ENCODE assay signal across 9 mouse cellular contexts in the genomic region with DNA sequence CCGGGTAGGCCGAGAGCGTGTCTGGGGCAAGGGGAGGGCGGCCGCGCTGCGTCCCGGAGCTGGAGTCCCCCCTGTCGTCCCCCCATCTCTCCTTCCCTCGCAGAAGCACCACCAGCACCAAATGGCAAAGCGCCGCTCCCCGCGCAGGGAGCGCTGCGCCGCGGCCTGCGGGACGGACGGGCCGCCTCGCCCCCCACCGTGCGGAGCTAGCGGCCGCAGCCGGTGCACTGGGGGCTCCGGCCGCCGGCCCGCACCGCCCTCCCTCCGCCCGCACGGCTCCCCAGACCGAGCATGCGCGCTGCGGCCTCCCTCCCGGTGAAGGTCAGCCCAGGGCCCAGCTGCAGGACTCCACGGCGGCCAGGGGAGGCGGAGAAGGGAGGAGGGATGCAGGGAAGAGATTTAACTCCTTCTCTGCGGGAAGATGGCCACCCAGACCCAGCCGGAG. TPM values are rescaled to one million over a fixed set of nuclear protein-coding genes. Genes with fewer than 3 reads are reported as not detected.
DNase-seq lines count a peak whose midpoint lies in the region; ATAC-seq and TF ChIP-seq lines count a peak whose summit lies in the region.
"Had no signal": no experiment of that assay in that cellular context is flagged by ENCODE, and none has a peak within 500 bp of the region (broad histone marks: within the 10 kb centered on the region; RNA-seq: fewer than 3 reads in every experiment).

No protein-coding gene starts in this region.

- H3K4me2 ChIP-seq in intestine, postnatal 0 days (replicated peaks; ENCODE audit: low read depth), result peak overlapping the region; percentile 80
- peak overlapping the region; percentile 91 for H3K4me2 ChIP-seq in limb, embryonic 14.5 days (replicated peaks; ENCODE audit: low read depth, low read length, severe bottlenecking)
- peak overlapping the region; percentile 72 for H3K4me2 ChIP-seq in midbrain, postnatal 0 days (ENCODE audit: low read depth, low read length, poor library complexity, severe bottlenecking)

- TF ChIP-seq POLR2A in limb, embryonic 14.5 days (IDR thresholded peaks at IDR 0.05; ENCODE audit: borderline replicate concordance, extremely low read depth, insufficient read depth, insufficient read length), result 0 out of 2 replicates have a peak, but pooled peaks have one; percentile 66

- DNase-seq in frontal cortex, postnatal 14 days (ENCODE audit: low spot score in 2 of 2), result no peak
- DNase-seq in embryo, embryonic 10 days (ENCODE audit: low spot score), result peak; percentile 94
- peak; percentile 84 for DNase-seq in limb, embryonic 14.5 days (ENCODE audit: low spot score)
- peak; percentile 89 for DNase-seq in midbrain, postnatal 0 days (ENCODE audit: low spot score)
- peak; percentile 91 for DNase-seq in testis, postnatal 10 days (ENCODE audit: low spot score)

- peak; percentile 57 for TF ChIP-seq CTCF in intestine, postnatal 0 days (IDR thresholded peaks at IDR 0.05; ENCODE audit: low read depth)
- peak; percentile 60 for TF ChIP-seq CTCF in midbrain, postnatal 0 days (IDR thresholded peaks at IDR 0.05)

- peak overlapping the region; percentile 31 for H3K27ac ChIP-seq in intestine, postnatal 0 days (ENCODE audit: low read depth, low read length)
- H3K27ac ChIP-seq in limb, embryonic 14.5 days (replicated peaks; ENCODE audit: low read depth, low read length), result peak overlapping the region; percentile 96
- peak overlapping the region; percentile 98 for H3K27ac ChIP-seq in midbrain, postnatal 0 days (ENCODE audit: low read depth, low read length)

- under 1% methylated on average over 46 of the region's 46 CpGs for WGBS in intestine, postnatal 0 days
- WGBS in limb, embryonic 14.5 days, result 5% methylated on average over 38 of the region's 46 CpGs
- 0% methylated on average over 20 of the region's 46 CpGs for WGBS in midbrain, postnatal 0 days

- peaks cover 12% of the 10 kb centered on the region for H3K27me3 ChIP-seq in intestine, postnatal 0 days (replicated peaks; ENCODE audit: control insufficient read depth, insufficient read depth, low read length)
- no peaks in the 10 kb centered on the region for H3K27me3 ChIP-seq in limb, embryonic 14.5 days (ENCODE audit: control insufficient read depth, insufficient read depth, low read length)
- no peaks in the 10 kb centered on the region for H3K27me3 ChIP-seq in midbrain, postnatal 0 days (ENCODE audit: insufficient read depth, low read length)

- peak overlapping the region; percentile 58 for H3K4me3 ChIP-seq in intestine, postnatal 0 days (ENCODE audit: low read depth, low read length)
- H3K4me3 ChIP-seq in limb, embryonic 14.5 days (replicated peaks; ENCODE audit: low read length), result peak overlapping the region; percentile 66
- peak overlapping the region; percentile 59 for H3K4me3 ChIP-seq in midbrain, postnatal 0 days (ENCODE audit: low read depth, low read length)

- peak overlapping the region; percentile 52 for H3K9ac ChIP-seq in intestine, postnatal 0 days (ENCODE audit: low read depth, low read length)
- H3K9ac ChIP-seq in limb, embryonic 14.5 days (ENCODE audit: low read depth, low read length, severe bottlenecking), result peak overlapping the region; percentile 86
- peak overlapping the region; percentile 94 for H3K9ac ChIP-seq in midbrain, postnatal 0 days (replicated peaks; ENCODE audit: low read length, poor library complexity, severe bottlenecking)

- no peaks in the 10 kb centered on the region for H3K36me3 ChIP-seq in intestine, postnatal 0 days (ENCODE audit: control insufficient read depth, insufficient read depth)
- H3K36me3 ChIP-seq in limb, embryonic 14.5 days (ENCODE audit: control insufficient read depth, insufficient read depth, low read length), result no peaks in the 10 kb centered on the region
- no peaks in the 10 kb centered on the region for H3K36me3 ChIP-seq in midbrain, postnatal 0 days (ENCODE audit: insufficient read depth, low read length)

- H3K9me3 ChIP-seq in intestine, postnatal 0 days (ENCODE audit: control insufficient read depth), result no peaks in the 10 kb centered on the region
- H3K9me3 ChIP-seq in limb, embryonic 14.5 days (ENCODE audit: control insufficient read depth, low read length), result no peaks in the 10 kb centered on the region
- H3K9me3 ChIP-seq in midbrain, postnatal 0 days (ENCODE audit: low read length), result no peaks in the 10 kb centered on the region

- peak; percentile 69 for ATAC-seq in frontal cortex, adult (ENCODE audit: low TSS enrichment)
- peak; percentile 31 for ATAC-seq in granulocyte monocyte progenitor cell, adult 5-6 weeks (replicated peaks; ENCODE audit: poor library complexity, severe bottlenecking)
- peak; percentile 58 for ATAC-seq in intestine, postnatal 0 days
- peak; percentile 74 for ATAC-seq in limb, embryonic 14.5 days (ENCODE audit: low FRiP score, low read depth)
- ATAC-seq in midbrain, postnatal 0 days (ENCODE audit: low FRiP score), result peak; percentile 72

- H3K4me1 ChIP-seq in intestine, postnatal 0 days (replicated peaks; ENCODE audit: control insufficient read depth, insufficient read depth, low read length), result 0 out of 2 replicates have a peak, but pooled peaks cover 3% of the 10 kb centered on the region
- peaks cover 41% of the 10 kb centered on the region for H3K4me1 ChIP-seq in limb, embryonic 14.5 days (ENCODE audit: control insufficient read depth, insufficient read depth, low read length)
- peaks cover 52% of the 10 kb centered on the region for H3K4me1 ChIP-seq in midbrain, postnatal 0 days (ENCODE audit: insufficient read depth, low read length)

RNA-seq across cellular contexts. Expression of gene Chpf2, which starts 18.1 kb away (rescaled TPM):
- 17.8 and 17.9 TPM in 2 replicates for total RNA-seq in granulocyte monocyte progenitor cell, adult 5-6 weeks (2014; fragmentation: Nextera tagmentation)
- 10.4 and 29.2 TPM in 2 replicates for total RNA-seq in granulocyte monocyte progenitor cell, adult 5-6 weeks (2017)
- polyA plus RNA-seq in intestine, postnatal 0 days (2015; fragmentation: Nextera tagmentation; extraction: Ambion mirVana), result 23.5 and 24.4 TPM in 2 replicates
- polyA plus RNA-seq in limb, embryonic 14.5 days (2012; rRNA removed), result 56.2 and 57.0 TPM in 2 replicates
- polyA plus RNA-seq in limb, embryonic 14.5 days (2014; fragmentation: Nextera tagmentation; extraction: Ambion mirVana), result 21.3 and 23.1 TPM in 2 replicates
- total RNA-seq in midbrain, postnatal 0 days (2014; rRNA removed), result 31.3 and 32.8 TPM in 2 replicates
- 25.5 and 26.3 TPM in 2 replicates for polyA plus RNA-seq in midbrain, postnatal 0 days (2015; fragmentation: Nextera tagmentation; extraction: Ambion mirVana)

RNA-seq across cellular contexts. Expression of gene Smarcd3, which starts 19.5 kb away (rescaled TPM):
- total RNA-seq in granulocyte monocyte progenitor cell, adult 5-6 weeks (2014; fragmentation: Nextera tagmentation), result not detected in 2 replicates
- 0.05 and 0.34 TPM in 2 replicates for total RNA-seq in granulocyte monocyte progenitor cell, adult 5-6 weeks (2017)
- 6.6 and 6.8 TPM in 2 replicates for polyA plus RNA-seq in intestine, postnatal 0 days (2015; fragmentation: Nextera tagmentation; extraction: Ambion mirVana)
- 91.5 and 93.6 TPM in 2 replicates for polyA plus RNA-seq in limb, embryonic 14.5 days (2012; rRNA removed)
- 52.7 and 59.6 TPM in 2 replicates for polyA plus RNA-seq in limb, embryonic 14.5 days (2014; fragmentation: Nextera tagmentation; extraction: Ambion mirVana)
- total RNA-seq in midbrain, postnatal 0 days (2014; rRNA removed), result 279 and 347 TPM in 2 replicates
- 187 and 189 TPM in 2 replicates for polyA plus RNA-seq in midbrain, postnatal 0 days (2015; fragmentation: Nextera tagmentation; extraction: Ambion mirVana)

RNA-seq across cellular contexts. Expression of gene Abcf2, which starts 27.4 kb away (rescaled TPM):
- total RNA-seq in granulocyte monocyte progenitor cell, adult 5-6 weeks (2014; fragmentation: Nextera tagmentation), result 51.6 and 74.3 TPM in 2 replicates
- total RNA-seq in granulocyte monocyte progenitor cell, adult 5-6 weeks (2017), result 98.3 and 98.8 TPM in 2 replicates
- polyA plus RNA-seq in intestine, postnatal 0 days (2015; fragmentation: Nextera tagmentation; extraction: Ambion mirVana), result 40.1 and 40.5 TPM in 2 replicates
- 81.0 and 82.5 TPM in 2 replicates for polyA plus RNA-seq in limb, embryonic 14.5 days (2012; rRNA removed)
- 94.3 TPM in 2 replicates for polyA plus RNA-seq in limb, embryonic 14.5 days (2014; fragmentation: Nextera tagmentation; extraction: Ambion mirVana)
- 55.9 and 57.0 TPM in 2 replicates for total RNA-seq in midbrain, postnatal 0 days (2014; rRNA removed)
- polyA plus RNA-seq in midbrain, postnatal 0 days (2015; fragmentation: Nextera tagmentation; extraction: Ambion mirVana), result 58.2 and 62.3 TPM in 2 replicates

RNA-seq across cellular contexts. Expression of gene 4931409K22Rik, which starts 48.1 kb away (rescaled TPM):
- total RNA-seq in granulocyte monocyte progenitor cell, adult 5-6 weeks (2014; fragmentation: Nextera tagmentation), result not detected in 2 replicates
- not detected in 2 replicates for total RNA-seq in granulocyte monocyte progenitor cell, adult 5-6 weeks (2017)
- polyA plus RNA-seq in intestine, postnatal 0 days (2015; fragmentation: Nextera tagmentation; extraction: Ambion mirVana), result not detected in 2 replicates
- 0.35 and 0.51 TPM in 2 replicates for polyA plus RNA-seq in limb, embryonic 14.5 days (2012; rRNA removed)
- polyA plus RNA-seq in limb, embryonic 14.5 days (2014; fragmentation: Nextera tagmentation; extraction: Ambion mirVana), result 0.12 and 0.17 TPM in 2 replicates
- not detected in 2 replicates for total RNA-seq in midbrain, postnatal 0 days (2014; rRNA removed)
- polyA plus RNA-seq in midbrain, postnatal 0 days (2015; fragmentation: Nextera tagmentation; extraction: Ambion mirVana), result not detected in 2 replicates
- total RNA-seq: layer of hippocampus, adult 18-20 months had no signal

Comparison
In these comparisons a context has a peak if more than half of its experiments do, and no peak if none do; other contexts are left out.
1. DNase-seq: peak in embryo, embryonic 10 days (single experiment), limb, embryonic 14.5 days (single experiment), midbrain, postnatal 0 days (single experiment) and testis, postnatal 10 days (single experiment); none in frontal cortex, postnatal 14 days (0 of 2).
2. H3K27ac ChIP-seq: peak in every context shown above with its lines; median percentile 98 in midbrain, postnatal 0 days; 96 in limb, embryonic 14.5 days; 31 in intestine, postnatal 0 days.
3. Peak in every context shown above with its lines, with median percentiles within 50 percentile points of each other: ATAC-seq, H3K4me2 ChIP-seq, H3K4me3 ChIP-seq and H3K9ac ChIP-seq.